Mouse (Mus musculus) cerebellum, adult 8-10 months (tissue): Measurements from ENCODE around the gene Lrig1.

Experiments
- DNase-seq: peaks from one replicate; pipeline ENCODE4 v3.0.0; 2022

Gene Lrig1

DNA sequence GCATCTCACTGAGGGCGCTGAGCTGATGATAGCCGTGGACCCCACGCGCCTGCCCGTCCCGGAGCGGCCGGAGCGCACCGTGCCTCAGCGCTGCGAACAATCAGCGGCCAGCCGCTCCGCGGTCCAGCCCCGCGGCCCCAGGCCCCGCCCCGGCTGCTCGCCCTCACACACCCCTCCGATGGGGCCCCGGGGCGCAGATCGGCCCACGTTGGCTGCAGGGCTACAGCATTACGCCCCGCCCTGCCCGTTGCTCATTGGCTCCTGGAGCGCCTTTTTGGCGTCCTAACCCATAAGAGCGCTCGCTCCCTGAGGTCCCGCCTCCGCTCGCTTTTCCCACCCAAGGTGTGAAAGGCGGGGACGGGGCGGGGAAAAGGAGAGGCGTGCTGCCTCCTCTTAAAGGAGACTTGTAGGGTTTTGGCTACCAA is at the start of gene Lrig1:
Gene Lrig1, minus strand, starts transcription at position 92 of the 425 bp plus-strand sequence.
- DNase-seq, result peak; percentile 97

DNA sequence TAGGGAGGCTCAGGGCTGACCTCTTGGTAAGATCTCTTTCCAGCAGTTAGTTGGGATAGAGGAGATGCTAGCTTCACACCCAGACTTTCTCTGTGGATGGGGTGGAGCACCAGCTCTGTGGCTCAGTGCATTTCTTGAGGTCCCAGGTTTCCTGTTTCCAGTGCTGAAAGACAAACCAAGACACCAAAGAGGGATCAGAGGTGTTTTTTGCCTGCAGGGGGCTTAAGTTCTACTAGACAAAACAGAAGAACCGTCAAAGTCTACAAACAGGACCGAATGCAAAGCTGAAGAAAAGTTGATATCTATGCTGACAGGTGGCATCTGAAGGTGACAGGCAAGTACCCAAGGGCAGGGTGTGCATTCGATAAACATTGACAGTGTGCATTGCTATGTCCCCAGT is 49.7 kb upstream of the Lrig1 start:
- no peak for DNase-seq

DNA sequence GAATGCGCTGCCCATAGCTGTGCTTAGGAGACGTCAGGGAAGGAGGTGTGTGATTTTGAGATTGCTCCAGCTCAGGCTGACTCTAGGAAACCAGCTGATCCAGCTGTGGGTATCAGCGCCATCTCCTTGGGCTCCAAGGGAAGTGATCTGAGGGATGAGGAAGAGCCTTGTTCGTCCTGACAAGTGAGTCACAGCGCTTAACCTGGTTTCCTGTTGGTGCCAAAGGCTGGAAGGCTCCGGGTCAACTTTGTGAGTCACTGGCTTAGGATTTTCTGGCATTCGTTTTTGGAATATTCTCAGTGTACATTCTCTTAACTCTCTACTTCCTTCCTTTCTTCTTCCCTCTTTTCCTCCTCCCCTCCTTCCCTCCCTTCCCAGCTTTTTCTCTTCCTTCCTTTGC is 48.4 kb upstream of the Lrig1 start:
- no peak for DNase-seq

DNA sequence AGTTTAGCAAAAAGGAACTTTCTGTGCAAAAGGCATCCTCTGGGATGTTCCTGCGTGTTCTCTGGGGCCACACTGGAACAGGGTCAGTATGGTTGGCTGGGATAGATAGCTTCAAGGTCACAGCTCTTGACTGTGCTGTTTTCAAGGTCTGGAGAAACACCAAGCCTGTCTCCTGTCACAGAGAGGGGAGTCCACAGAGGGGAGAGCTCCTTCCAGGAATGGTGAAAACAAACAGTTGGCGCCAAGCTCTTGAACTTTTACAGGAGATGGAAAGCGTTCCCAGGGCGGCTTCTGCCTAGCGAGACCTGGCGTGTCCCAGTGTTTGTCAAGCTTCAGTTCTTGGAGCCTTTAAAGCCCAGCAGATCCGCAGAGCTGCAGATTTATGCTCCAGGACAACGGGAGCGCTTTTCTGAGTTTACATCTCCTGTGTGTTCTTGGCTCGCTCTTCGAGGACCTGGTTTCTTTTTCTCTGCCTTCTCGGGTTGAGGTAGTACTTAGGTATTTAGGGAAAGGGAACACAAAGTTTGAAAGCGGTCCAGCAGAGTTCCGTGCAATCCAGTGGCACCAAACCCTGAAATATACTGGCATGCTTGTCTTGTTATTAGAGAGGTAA is 40.3 kb upstream of the Lrig1 start:
- DNase-seq, result no peak

DNA sequence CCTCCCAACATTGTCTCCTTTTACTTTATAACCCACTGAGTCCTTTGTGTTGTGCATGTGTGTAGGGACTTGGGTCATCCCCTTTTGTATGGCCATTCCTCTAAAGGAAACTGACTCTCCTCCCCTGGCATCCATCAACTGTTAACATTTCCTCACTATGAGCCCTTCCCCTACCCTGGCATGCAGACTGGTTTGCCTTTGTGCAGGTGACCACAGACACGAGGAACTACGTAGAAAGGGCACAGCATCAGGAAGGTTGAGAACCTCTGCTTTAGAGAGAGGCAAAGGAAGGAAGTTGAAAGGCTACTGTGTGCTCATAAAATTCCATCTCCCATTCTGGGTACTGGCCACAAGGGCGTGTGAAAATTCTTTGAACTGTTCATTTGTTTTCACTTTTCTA is 38.7 kb upstream of the Lrig1 start:
- DNase-seq, result no peak

DNA sequence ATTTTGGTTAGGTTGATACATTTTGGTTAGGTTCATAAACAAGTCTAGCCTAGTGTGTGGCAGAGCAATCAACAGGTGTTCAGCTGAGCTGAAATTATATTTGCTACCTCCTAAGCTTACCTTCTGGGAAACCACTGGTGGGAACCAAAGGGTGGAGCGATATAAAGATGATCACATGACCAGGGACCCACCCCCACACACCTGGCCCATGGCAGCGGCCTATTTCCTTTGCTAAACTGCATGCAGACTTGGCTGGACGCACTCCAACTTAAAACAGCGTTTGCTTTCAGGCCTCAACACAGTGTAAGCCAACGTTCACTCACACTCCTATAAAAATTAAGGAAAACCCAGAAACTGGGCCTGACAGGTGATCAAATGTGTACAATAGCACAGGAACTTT is 33.9 kb upstream of the Lrig1 start:
- no peak for DNase-seq

DNA sequence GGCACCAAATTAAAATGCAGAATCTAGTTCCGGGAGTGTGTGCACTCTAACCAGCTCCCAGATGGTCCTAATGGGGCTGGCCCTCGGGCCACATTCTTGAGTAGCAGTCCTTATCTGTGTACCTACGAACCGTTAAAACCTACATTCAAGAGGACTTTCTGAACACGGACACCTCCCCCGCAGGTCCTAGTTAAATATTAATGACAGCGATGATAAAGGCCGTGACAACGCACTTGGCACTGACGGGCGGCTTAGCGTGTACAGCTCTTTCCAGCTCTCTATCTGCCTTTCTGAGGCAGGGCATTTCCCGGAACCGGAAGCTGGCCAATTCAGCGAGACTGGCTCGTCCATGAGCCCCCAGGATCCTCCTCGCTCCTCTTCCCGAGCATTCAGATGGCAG is 29.9 kb upstream of the Lrig1 start:
- DNase-seq, result no peak

DNA sequence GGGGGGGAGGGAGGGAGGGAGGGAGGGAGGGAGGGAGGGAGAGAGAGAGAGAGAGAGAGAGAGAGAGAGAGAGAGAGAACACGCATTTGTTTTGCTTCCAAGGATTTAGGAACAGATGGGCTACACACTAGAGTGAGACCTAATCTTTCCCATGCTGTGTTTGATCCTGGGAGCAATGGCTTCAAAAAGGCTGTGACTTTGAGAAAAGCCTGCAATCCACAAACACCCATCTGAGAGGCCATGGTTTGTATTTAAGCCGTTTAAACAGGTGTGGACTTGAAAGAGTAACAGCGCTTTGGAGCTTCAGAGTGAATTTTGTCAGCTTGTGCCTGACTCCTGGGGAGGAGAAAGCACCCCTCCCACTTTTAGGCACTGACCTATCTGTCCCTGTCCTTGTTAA is 29.2 kb upstream of the Lrig1 start:
- DNase-seq, result no peak

DNA sequence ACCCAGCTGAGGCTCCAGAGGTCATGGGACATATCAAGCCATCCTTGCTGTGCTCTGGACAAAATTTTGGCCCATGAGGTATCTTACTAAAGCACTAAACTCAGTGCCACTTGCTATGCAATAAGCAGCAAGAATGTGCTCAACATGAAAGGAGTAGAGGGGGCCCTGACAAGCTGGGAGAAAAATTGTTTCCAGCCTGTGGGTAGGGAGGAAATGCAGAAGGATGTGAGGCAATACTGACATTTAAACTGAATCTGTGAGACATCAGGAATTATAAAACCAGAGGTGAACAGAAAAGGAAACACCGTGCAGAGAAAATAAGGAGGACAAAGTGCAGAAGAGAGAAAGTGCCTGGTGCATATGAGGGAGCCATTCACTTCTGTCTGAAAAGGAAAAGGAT is 24.7 kb upstream of the Lrig1 start:
- no peak for DNase-seq

DNA sequence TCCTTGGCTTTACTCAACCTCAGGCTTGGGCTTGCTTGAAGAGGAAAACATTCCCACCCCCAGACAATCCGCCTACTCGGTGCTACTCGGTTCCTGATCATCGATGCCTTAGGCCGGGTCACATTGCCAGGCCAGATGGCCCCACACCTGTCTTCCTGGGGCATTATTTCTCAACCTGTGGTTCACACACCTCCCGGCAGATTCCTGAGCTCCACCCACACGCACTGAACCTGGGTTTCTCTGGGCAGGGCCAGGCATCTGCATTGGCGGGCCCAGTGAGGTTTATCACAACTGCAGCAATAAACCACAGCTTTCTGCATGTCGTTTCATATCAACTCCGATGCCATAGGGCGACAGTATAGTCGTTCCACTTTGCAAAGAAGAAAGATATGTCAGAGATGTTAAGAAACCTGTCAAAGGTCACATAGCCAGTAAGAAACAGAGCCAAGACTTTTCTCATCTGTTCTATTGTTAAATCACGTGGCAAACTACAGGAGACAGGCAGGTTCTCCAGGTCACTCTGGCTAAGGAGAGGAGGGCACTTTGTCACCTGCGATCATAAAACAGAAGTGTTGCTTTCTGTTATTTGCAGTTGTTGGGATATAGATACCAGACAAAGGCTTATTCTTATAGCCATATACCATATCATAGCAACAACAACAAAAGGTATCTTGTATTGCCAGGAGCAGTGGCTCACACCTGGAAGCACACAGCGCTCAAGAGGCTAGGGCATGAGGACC is 18.8 kb upstream of the Lrig1 start:
- no peak for DNase-seq

DNA sequence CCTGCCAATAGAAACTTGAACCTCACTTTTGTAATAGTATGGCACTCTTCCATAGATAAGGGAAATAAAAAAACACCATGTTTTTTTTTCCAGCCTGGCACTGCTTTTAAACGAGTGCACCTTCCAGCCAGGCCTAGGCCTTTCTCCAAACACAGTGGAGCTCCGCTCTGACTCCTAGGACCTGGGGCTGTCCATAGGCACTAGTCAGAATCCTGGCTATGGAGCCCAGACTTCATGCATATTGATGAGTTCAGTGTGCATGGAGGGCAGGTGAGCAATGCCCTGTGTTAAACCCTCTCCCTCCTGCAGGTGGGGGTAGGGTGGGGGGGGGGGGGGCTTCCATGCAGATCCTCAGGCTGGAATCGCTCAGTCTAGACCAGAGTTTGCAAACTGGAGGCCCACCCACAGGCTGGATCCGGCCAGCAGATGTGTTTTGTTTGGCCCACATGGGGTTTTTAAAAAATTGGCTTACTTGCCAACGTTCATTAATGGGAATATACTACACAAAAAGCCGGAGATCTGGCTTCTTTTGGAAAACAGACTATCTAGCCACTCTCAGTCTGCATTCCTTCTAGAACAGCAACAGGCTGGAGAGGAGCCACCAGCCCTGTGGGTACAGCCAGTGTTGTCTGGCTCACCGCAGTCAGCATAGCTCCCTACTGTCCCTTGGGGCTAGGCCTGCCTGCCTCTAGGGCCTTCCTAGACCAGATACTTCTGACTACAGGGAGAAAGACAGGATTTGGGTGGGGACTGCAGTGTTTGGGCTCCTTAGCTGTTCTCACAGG is 17.9 kb upstream of the Lrig1 start:
- DNase-seq, result no peak

DNA sequence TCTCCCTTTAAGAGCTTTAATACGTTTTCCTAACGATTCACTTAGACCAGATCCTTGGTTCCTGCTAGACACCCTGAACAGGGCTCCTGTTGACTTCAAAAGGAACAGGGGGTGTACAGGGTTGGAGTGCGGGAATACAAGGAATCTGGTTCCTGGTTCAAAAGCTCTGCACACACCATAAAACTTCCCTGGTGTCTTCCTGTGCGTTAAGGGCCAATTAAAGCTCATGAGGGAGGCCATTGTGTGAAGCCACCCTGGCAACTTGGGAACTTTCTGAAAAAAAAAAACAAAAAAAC is 15.6 kb upstream of the Lrig1 start:
- no peak for DNase-seq

DNA sequence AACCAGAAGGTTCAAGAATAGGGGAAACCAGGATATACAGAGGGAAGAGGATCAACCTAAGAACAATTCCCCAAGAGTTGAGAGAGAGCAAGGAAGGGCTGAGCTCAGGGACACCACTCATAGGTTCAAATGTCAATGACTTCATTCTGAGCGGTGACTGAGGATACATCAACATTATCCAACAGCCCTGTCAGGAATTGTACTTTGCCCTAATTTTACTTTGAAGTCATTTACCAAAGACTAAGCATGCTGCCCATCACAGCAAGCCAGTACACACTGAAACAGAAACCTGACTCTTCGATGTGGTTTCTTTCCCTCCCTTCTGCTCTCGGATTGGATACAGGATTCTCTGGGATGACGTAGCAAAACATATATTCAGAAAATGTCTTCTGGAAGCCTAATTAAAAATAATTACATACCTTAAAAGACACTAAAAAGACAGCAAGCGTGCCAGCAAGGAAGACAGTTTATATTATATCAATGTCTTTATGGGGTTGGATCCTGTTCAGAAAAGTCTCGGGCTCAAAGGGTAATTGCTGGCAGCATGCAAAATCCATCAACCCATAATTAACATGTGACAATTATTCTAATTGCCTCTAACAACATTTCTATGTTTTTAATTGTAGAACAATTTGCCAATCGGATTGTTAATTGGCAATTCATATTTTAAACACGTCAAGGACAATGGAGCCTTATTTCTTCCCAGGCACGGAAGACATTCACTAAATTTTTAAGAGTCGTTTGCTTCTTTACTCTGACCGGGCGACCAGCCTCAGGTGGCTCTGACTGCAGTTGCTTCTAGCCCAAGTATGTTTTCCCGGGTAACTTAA is 15.1 kb upstream of the Lrig1 start:
- DNase-seq, result no peak

DNA sequence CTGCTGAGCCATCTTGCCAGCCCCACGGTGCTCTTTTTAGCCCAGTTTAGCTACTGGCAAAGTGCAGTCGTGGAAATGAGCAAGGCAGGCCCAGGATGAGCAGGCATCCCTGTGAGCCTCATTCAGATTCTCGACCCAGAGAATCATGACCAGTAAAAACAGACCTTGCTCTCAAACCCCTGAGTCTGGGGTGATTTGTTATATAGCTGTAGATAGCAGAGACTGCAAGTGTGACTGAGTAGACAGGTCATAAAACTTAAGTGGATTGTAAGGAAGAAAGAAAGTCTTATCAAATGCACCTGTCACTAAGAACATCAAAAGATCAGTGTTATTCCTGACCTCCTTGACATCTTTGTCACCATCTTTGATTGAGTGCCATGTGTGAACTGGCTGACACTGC is 9.9 kb upstream of the Lrig1 start:
- DNase-seq, result no peak

DNA sequence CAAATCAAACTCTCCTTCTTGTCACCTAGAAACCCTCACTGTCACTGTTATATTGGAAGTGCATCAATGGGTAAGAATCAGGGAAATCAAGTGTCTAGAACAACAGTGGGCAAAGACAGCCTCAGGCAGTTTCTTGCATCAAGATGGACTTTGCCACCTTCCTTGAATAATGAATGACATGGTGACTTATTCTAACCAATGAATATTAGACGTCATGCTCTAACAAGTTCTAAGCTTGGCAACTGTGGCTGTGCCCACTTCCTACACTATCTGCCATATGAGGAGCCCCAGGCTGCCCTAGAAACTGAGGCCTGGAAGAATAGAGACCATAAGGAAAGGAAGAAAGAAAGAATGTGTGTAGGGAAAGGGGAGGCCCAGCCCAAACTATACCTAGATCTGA is 9.2 kb upstream of the Lrig1 start:
- DNase-seq, result no peak

DNA sequence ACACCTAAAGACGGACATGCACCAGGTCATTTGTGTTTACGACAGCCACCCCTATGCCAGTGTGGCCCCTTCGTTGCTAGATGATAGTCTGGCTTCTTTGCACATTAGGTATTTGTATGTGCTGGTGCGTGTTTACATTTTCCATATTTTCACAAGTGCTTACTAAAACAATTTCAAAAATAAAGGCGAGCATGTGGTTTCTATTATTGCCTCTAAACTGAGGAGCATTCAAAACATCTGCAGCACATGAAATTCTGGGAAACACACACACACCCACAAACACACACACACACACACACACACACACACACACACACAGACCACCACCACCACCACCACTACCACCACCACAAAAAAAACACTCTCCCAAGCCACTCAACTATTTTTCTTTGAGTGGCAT is 7.3 kb upstream of the Lrig1 start:
- DNase-seq, result no peak

DNA sequence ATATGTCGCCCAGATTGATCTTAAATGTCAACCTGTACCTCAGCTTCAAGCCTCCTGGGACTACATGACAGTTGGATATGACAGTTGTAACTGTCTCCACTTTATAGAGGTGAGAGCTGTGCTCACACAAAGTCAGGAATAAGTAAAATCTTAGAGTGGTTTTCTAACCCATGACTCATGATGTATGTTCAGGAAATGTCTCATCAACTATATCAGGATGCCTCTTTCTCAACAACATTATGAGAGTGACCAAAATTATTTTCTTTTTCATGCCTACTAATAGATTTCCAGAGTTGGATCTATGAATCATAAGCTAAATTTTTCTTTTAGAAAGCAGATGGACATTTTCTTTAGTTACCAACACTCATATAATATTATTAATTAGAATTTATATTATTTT is 6.0 kb upstream of the Lrig1 start:
- no peak for DNase-seq

DNA sequence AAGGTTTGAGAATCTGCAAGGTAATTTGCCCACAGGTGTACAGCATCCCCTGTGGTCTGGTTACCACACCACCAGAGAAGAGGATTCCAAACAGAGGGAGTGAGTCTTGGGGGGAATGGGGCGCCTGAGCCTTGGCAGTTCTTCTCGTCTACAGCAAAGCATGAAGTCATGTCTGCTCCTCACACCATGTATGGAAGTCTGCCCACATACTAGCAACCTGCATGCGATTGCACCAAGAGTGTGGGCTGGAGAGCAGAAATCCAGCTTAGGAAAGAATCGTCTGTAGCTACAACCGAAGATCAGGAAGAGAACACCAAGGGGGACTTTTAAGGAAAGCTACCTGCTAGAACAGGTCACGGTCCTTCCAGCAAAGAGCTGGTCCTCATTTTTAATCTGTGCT is 3.0 kb upstream of the Lrig1 start:
- no peak for DNase-seq

DNA sequence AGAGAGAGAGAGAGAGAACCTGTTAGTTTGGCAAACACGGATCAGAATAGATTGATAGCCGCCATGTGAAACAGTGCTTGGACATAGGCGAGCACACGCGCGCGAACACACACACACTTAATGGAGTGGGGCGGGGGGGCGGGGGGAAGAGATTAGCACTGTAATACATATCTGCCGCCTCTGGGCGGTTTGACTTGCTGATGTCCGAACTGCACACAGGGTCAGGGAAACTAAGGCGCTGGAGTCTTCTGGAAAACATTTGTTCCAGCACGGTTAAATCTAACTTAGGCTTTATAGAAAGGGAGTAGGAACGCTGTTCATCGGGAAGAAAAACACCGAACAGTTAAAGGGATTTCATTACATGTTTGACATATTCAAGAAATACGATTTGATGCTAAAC is 1.1 kb upstream of the Lrig1 start:
- DNase-seq, result peak; percentile 24

DNA sequence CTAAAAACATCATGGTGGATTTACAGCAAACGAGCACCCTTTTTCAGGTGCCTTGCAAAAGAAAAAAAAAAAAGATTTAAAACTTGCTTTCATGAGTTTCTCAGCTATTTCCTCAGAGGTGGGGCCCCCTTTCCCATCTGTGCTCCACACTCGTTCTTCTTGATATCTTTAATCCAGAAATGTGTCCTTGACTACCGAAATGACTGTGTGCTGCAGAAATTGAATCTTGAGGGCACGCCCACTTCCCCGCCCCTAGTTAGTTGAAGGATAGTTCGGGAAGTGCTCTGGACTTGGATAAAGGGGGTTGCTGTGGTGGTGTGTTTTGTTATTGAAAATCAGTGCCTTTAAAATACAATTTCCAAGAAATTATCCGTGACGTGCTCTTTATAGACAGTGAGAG is 654 bp upstream of the Lrig1 start:
- peak; percentile 56 for DNase-seq

DNA sequence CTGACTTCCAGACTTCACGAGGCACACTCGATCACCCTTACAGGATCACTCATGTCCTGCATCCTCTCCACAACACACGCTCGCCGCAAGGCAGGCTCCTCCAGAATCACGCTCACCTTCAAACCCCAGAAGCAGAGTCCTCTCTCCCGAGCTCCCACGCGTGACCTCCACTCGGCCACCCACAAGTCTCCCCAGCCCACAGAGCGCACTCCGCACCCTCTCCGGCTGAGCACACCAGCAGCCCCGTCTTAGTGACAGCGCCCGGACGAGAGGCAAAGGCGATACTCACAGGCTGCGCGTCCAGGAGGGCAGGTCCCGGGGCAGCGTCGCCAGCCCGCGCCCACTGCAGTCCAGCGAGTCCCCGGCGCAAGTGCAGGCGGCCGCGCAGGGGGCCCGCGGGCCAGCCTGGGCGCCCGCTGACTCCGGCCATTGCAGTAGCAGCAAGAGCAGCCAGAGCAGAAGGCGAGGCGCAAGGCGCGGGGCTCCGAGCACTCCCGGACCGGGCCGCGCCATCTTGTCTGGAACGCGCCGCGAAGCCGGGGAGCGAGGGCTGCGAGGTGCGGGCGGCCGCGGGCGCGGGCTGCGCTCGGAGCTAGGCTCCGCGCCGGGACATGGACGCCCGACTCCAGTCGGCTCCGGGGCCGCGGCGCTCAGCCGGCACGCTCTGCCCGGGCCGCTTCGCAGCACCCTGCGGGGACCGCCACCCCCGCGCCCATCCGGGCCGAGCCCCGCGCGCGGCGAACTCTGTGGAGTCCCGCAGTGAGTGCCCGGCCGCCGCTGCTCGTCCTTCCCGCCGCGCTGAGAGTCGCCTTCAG is 578 bp downstream of the Lrig1 start:
- DNase-seq, result peak; percentile 54

DNA sequence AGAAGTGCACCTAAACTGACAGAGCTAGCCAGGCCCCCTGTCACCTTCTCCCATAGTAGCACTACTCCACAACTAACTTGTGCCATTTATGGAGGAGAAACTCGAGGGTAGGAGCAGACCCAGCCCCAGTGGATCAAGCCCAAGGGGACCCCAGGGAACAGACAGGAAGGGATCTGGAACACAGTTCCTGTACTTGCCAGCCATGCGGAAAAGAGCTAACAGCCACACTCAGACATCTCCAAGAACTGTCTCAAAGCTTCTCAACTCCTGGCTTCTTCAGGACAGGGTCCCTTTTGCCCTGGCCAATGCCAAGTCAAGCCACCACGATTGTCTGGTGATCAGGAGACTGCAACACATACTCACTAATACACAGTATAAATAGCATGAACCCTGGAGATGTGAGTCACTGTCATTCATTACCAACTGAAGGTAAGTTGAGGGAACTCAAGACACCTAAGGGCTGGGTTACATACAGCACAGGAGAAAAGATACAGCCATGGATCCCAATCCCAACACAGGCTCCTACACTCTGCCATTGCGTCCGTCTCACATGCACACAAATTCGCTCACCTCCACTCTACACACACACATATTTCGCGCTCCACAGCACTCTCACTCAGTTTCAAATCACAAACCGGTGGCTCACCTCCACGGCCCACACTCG is 1.3 kb downstream of the Lrig1 start:
- peak; percentile 40 for DNase-seq
